Mouse (Mus musculus) lung, postnatal 25 days (tissue): Measurements from ENCODE around the gene Fndc7.

Experiments
- DNase-seq: peaks from one replicate; pipeline ENCODE4 v3.0.0; 2022; ENCODE audit warnings: low spot score

Fndc7 gene

GRCm38 (mm10) chr3:108889908-108890307 is at the start of gene Fndc7:
TSS of gene Fndc7 (minus strand) at chr3:108890008.
- DNase-seq: no peak

DNA sequence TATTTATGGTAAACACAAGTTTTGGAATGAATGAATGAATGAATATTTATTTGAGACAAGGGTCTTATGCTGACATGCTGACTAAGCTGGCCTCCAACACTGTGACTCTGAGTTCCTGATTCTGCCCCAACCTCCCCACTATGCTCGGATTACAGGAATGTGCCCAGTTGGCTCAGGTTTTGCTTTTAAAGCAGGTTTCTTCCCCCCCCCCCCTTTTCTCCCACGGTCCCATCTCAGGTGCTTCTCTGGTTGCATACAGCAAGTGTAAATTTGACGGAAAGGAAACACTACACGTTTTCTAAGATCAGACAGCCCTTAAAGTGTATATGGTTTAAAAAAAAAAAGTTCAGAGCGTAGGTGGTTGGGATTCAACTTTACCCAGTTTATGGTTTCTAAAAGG is 49.8 kb upstream of the Fndc7 start, which contains the start of gene Henmt1:
Gene Henmt1 (plus strand): TSS at position 301 of the 400 bp plus-strand sequence.
- DNase-seq: no peak

DNA sequence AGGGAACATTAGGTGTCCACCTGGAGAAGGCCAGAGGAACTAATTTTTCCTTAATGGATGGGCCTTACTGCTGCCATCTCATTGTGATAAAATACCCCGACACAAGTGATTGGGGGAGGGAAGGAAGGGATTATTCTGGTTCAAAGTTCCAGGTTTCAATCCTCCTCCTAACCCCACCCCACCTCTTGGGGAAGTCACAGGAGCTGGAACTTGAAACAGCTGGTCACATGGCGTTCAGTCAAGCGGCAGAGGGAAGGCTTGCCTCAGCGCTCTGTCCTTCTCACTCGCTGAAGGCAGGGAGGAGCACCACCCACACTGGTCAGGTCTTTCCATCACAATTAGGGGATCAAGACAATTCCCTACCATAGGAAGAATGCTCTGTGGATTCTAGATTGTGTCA is 48.9 kb upstream of the Fndc7 start:
- DNase-seq: no peak

GRCm38 (mm10) chr3:108933557-108933956 is 43.7 kb upstream of the Fndc7 start:
- no peak for DNase-seq

DNA sequence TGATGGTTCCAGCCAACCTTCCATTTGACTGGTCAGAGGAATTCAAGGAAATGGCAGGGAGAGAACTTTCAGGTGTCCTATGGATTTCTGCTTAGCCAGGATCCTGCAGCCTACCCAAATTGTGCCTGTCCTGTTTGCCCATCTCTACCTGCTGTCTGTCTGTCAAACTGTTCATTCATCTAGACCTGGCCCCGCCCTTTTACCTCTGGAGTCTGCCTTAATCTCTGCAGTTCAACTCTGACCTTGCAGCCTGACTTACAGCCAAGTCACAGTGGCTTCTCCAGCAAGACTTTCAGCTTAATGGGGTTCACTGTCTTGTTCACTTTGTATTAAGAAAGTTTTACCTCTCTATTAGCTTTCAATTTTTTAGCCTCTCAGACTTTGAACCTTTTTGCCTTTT is 36.5 kb upstream of the Fndc7 start:
- no peak for DNase-seq

DNA sequence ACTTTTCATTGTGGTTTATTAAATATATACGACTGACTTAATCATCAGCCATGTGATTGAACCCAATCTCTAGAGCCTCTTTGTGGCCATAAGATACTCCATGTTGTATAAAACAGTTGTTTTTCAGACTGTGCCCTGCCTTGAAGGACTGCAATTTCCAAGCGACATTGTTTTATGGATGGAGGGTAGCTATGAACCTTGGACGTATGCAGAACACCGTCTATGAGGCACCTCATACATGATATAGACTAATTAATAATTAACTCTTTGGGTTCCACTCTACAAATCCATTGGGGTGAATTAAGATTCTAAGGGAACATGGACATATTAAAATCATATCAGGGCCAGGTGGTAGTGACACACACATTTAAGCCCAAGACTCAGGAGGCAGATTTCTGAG is 35.9 kb upstream of the Fndc7 start:
- DNase-seq: no peak

GRCm38 (mm10) chr3:108921822-108922221 is 32.0 kb upstream of the Fndc7 start:
- no peak for DNase-seq

- no peak for DNase-seq
Observed at GRCm38 (mm10) chr3:108920442-108921070, 30.7 kb upstream of the Fndc7 start.

- DNase-seq: no peak
Observed at GRCm38 (mm10) chr3:108918852-108919251, 29.0 kb upstream of the Fndc7 start.

DNA sequence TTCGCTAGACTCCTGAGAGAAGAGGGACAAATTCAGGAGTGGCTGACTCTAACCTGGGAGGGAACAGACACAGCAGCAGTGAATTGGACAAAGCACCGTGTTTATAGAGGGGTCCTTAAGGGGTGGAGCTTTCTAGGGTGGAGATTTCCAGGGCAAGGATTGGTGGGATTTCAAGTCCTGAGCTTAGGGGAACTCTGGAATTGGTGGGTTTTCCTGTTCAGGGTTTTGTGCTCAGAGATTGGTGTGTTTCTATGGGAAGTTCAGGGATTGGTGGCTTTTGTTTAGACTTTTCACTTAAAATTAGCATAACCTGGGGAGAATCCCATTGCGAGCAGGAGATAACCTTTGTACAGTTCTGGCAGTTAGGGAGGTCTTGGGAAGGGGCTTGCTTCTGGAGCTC is 28.2 kb upstream of the Fndc7 start:
- no peak for DNase-seq

GRCm38 (mm10) chr3:108916857-108917256 is 27.0 kb upstream of the Fndc7 start:
- no peak for DNase-seq

- DNase-seq: no peak
Observed at GRCm38 (mm10) chr3:108915999-108916398, 26.2 kb upstream of the Fndc7 start.

GRCm38 (mm10) chr3:108911548-108912413 is 22.0 kb upstream of the Fndc7 start, which contains the start of gene Prpf38b:
TSS of gene Prpf38b (minus strand) at chr3:108911727.
- peak; percentile 97 for DNase-seq

DNA sequence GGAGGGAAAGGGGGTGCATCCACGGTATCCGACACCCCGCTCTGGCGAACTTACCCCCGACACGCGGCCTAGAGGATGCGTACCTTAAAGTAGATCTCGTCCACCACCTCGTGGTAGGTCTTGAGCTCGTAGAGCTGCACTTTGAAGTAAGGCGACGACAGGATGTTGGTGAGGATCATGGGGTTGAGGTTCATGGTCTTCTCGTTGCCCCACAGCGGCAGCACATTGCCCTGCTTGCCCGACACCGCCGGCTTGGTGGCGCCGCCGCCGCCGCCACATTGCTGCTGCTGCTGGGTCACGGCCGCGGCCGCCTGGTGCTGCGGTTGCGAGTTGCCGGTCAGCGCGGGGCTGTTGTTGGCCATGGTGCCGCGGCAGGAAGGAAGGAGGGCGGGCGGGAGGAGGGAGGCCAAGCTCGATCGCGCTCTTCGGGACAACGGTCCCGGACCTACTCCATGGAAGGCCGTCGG is 21.3 kb upstream of the Fndc7 start:
- peak; percentile 74 for DNase-seq

DNA sequence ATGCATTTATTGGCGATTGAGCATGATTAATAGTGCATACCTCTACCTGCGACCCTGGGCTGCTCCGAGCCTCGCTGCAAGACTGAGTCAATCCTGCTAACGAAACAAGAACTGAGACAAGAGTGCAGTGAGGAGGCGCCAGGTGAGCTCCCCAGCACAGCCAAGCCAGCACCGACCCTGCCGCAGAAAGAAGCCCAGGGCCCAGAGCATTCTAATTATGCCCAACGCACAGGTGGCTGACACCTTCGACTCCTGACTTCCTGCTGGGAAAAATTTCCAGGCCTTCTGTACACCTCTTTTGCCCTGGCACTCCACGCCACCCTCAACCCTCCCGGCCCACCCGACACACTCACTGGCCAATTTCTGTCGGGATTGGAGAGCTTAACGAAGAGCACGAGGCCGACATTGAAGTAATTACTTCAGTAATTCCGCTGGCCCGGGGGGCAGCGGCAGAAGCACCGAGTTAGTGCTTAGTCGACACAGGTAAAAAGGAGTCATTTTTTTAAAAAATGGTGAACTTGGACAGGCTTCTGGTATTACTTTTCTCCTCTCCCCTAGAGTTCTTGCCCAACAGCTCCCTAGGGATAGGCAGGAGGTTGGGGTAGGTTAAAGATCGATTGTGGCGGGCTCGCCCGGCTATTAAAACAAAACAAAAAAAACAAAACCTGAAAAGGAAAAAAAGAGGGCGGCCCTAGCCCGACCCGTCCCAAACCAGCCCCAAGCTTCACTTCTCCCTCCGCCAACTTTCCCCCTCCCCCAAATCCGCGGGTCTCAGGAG is 20.7 kb upstream of the Fndc7 start:
- DNase-seq: peak; percentile 14

DNA sequence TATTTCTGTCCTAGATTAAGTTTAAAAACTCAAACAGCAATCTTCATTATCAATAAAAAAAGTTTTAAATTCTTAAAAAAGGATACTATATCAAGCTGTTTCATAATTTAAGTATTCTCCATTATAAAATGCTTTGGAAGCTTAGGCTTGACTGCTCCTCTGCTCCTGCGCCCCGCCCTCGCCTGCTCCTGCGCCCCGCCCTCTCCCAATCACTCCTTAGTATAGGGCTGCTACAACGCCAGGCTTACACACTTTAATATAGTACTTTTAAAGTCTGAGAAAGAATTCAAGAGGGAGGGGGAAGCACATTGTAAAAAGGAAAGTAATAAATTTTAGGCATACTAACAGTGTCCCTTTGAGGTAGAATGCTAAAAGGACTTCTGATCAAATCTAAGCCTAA is 13.1 kb upstream of the Fndc7 start:
- DNase-seq: no peak

DNA sequence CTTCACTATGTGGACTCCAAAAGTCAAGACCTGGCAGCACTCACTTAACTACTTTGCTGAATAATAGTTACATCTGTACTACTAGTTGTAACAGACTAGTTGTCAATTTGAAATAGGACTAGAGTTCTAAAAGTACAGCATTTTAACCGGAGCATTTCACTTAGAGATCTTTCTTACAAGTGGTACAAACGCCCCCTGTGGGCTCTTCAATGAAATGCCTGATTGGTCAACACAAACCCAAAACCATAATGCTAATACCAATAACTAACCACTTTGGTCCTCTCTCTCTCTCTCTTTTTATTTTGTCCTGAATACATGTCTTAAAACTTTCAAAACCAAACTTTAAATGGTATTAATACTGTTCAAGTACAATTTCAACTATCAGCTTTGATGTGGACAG is 12.2 kb upstream of the Fndc7 start:
- no peak for DNase-seq

GRCm38 (mm10) chr3:108900681-108901080 is 10.9 kb upstream of the Fndc7 start:
- no peak for DNase-seq

- peak; percentile 56 for DNase-seq
Observed at GRCm38 (mm10) chr3:108900147-108900546, 10.3 kb upstream of the Fndc7 start.

GRCm38 (mm10) chr3:108898640-108899039 is 8.8 kb upstream of the Fndc7 start:
- no peak for DNase-seq

DNA sequence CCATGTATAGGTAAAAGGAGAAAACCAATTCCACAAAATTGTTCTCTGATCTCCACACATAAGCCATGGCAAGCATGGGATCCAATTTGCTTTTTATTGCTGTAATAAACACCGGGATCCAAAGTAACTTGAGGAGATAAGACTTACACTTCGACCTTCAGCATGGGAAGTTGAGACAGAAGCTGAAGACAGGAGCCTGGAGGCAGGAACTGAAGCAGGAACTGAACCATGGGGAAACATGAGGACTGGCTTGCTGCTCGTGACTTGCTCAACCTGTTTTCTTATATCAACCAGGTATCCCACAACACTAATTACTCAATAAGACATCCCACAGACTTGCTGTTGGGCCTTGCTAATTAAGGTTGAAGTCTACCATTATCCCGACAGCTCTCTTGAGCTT is 3.1 kb upstream of the Fndc7 start:
- DNase-seq: no peak

- no peak for DNase-seq
Observed at GRCm38 (mm10) chr3:108892080-108892479, 2.3 kb upstream of the Fndc7 start.

DNA sequence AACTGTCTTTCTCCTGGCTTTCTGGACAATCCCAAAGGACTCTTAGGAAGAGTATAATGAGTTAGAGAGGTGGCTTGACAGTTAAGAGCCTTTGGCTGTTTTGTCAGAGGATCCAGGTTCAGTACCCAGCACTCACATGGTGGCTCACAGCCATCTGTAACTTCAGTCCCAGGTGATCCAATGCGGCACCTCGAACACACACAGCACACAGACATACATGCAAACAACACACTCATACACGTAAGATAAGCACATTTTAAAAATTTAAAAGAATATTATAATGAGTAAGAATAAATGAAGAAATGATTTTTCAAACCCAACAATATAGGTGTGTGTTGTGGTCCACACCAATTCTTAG is 2.2 kb downstream of the Fndc7 start:
- DNase-seq: no peak
